Mouse (Mus musculus): ENCODE measurements at regions not wholly inside any gene's neighbourhood (a gene's known extent, or its start where the extent isn't known, plus 50 kb on each side); places are given as distances from the start of the nearest gene placed in this dataset.

DNA sequence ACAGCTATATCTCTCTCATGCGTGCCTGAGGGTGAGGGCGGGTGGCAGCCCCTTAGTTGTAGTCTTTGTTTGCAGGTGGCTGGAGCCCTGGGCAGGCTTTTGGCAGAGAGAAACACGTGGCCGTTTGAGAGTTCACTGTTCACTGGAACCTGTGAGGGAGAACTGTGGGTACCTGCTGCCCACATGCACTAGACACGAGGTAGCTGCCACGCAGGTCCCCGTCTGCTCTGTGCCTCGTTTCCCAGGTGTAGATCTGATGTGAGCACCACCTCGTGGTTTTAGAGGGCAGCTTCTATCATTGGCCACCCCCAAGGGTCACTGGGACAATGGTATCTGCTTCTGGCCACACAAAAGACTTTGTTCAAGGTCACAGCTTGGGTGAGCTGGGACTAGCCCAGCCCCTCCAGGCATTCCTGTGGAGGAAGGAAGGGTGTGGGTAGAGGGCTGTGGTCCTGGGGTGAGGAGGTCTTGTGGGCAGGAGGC lies 92.5 kb downstream of the Mn1 start:
- TF ChIP-seq HCFC1 (IDR thresholded peaks at IDR 0.05; ENCODE audit: borderline replicate concordance, insufficient read depth, low read length) (no peak), MAFK (IDR thresholded peaks at IDR 0.05; ENCODE audit: insufficient read depth, low read depth, low read length) (no peak), CHD2 (IDR thresholded peaks at IDR 0.05; ENCODE audit: low read depth, low read length) (no peak)

All from ES-E14 (cell line).